Mouse (Mus musculus): ENCODE data around the gene Sdcbp2.

- no peak for TF ChIP-seq GATA1 (IDR thresholded peaks at IDR 0.05; ENCODE audit: borderline replicate concordance, low read length)
- no peak for TF ChIP-seq FLI1 (IDR thresholded peaks at IDR 0.05; ENCODE audit: low read length)
These were observed 44.4 kb upstream of the Sdcbp2 start for GRCm38 (mm10) chr2:151528066-151528465.
